Mouse (Mus musculus): ENCODE measurements around the gene Ppp1r21. TPM values are rescaled to one million over a fixed set of nuclear protein-coding genes. Genes with fewer than 3 reads are reported as not detected.

Gene Ppp1r21
- polyA plus RNA-seq (2015; fragmentation: Nextera tagmentation; extraction: Ambion mirVana), result 23.1 and 24.7 TPM in 2 replicates

DNA sequence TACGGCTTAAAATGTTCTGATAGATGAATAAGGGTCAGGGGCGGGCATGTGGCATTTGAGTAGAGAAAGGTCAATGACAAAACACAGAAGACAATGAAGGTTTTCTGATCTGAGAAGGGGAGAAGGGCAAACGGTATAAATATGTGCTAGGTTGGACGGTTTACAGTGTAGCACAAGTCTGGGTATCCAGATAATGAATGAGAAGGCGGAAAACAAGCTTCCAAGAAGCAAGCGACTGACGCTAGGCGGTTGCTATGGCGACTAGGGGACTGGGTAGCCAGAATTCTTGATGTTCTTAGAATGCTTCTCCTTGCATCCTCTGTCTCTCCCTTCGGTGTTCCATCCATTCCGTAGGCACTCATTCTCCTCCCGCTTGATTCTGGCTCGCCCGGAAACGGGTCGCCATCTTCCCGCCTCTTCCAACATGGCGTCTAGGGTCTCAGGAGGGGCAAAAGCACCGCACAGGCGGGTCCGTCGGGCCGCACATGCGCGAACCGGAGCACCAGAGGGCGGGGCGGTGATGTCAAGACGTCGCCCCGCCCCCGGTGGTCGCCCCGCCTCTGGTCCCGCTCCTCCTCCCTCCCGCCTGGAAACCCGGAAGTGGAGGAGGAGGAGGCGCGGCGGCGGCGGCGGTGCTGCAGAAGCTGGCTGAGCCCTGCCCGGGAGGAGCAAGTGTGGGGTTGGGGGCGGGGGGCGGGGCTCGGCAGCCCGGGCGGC is at the start of gene Ppp1r21:
Gene Ppp1r21 (plus strand): TSS at position 600 of the 717 bp plus-strand sequence.
- Histone ChIP-seq H3K9me3 (ENCODE audit: control insufficient read depth, low read length) (no peaks in the 10 kb centered on the region), H3K27ac (ENCODE audit: low read length) (peak within 1 kb of the TSS; percentile 65), H3K36me3 (ENCODE audit: control insufficient read depth, insufficient read depth, low read length) (no peaks in the 10 kb centered on the region), H3K4me3 (ENCODE audit: low read length) (peak within 1 kb of the TSS; percentile 83), H3K4me1 (replicated peaks; ENCODE audit: control insufficient read depth, insufficient read depth, low read length) (peaks cover 9% of the 10 kb centered on the region; the same call in 1 of the 2 replicates), H3K9ac (ENCODE audit: low read length) (peak within 1 kb of the TSS; percentile 85), H3K4me2 (ENCODE audit: low read depth, low read length) (peak within 1 kb of the TSS; percentile 71), H3K27me3 (ENCODE audit: control insufficient read depth, insufficient read depth, low read depth, low read length) (no peaks in the 10 kb centered on the region; the same call in 1 of the 2 replicates)
- peak; percentile 99 for ATAC-seq (ENCODE audit: low read depth)
- WGBS, result 6% methylated on average over 35 of the region's 49 CpGs

DNA sequence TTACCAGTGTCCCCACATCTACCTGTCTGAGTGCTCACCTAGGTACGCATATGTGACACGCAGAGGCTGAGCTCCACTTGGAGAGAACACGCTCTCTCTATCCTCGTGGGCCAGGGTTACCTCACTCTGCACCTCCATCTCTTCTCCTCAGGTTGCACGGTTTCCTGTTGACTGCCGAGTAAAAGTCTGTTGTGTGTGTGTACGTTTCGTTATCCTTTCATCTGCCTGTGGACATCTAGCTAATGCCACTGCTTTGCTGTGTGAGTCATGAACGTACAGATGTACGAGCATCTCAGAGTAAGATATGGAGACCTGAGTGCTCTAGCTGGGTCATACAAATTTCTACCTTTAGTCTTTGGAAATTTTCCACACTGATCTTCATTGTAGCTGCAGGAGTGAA is 49.5 kb upstream of the Ppp1r21 start:
- Histone ChIP-seq H3K9me3 (ENCODE audit: control insufficient read depth, low read length) (no peaks in the 10 kb centered on the region), H3K9ac (ENCODE audit: low read length) (no peak overlapping the region), H3K36me3 (ENCODE audit: control insufficient read depth, insufficient read depth, low read length) (peaks cover 7% of the 10 kb centered on the region; the same call in 1 of the 2 replicates), H3K27me3 (ENCODE audit: control insufficient read depth, insufficient read depth, low read depth, low read length) (no peaks in the 10 kb centered on the region), H3K4me1 (replicated peaks; ENCODE audit: control insufficient read depth, insufficient read depth, low read length) (no peaks in the 10 kb centered on the region), H3K27ac (ENCODE audit: low read length) (no peak overlapping the region), H3K4me2 (ENCODE audit: low read depth, low read length) (no peak overlapping the region), H3K4me3 (ENCODE audit: low read length) (no peak overlapping the region)
- 76% methylated on average over 10 of the region's 10 CpGs for WGBS
- no peak for ATAC-seq (ENCODE audit: low read depth)

DNA sequence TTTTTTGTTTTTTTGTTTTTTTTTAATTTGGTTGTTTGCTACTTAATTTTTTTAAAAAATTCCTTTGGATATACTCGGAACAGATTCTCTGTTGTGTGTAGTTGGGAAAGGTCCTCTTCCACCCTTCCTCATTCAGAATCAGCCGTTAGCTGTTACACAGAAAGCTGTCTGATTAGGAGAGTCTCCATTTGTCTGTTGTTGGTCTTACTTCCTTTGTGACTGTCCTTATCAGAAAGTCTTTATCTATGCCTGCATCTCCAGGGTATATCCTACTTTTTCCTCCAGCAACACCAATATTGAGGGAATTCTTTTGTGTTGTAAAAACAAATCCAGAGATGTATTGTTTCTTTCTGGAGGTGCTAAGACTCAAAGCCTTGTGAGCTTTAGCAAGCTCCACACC is 48.9 kb upstream of the Ppp1r21 start:
- no peak overlapping the region for H3K4me3 ChIP-seq (ENCODE audit: low read length)
- ATAC-seq (ENCODE audit: low read depth), result no peak

DNA sequence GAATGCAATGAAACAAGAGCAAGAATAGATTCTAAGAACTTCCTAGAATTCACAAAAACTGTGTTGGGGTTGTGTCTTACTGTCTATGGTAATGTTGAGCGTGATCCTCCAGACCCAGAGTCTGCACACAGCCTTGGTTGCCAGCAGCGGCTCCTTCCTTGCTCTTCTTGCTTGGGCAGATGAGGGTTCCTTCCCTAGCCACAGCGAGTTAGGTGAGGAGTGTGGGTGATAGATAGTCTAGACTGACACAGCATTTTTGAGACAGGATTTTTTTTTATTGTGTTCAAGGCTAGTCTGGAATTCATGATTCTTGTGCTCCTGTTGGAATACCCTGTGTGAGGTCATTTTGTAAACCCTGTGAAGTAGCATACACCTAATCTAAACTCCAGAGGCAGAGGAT is 48.3 kb upstream of the Ppp1r21 start:
- Histone ChIP-seq H3K4me1 (replicated peaks; ENCODE audit: control insufficient read depth, insufficient read depth, low read length) (no peaks in the 10 kb centered on the region), H3K27me3 (ENCODE audit: control insufficient read depth, insufficient read depth, low read depth, low read length) (no peaks in the 10 kb centered on the region), H3K36me3 (ENCODE audit: control insufficient read depth, insufficient read depth, low read length) (peaks cover 9% of the 10 kb centered on the region; the same call in 1 of the 2 replicates), H3K9me3 (ENCODE audit: control insufficient read depth, low read length) (no peaks in the 10 kb centered on the region), H3K4me2 (ENCODE audit: low read depth, low read length) (no peak overlapping the region), H3K4me3 (ENCODE audit: low read length) (no peak overlapping the region), H3K9ac (ENCODE audit: low read length) (no peak overlapping the region), H3K27ac (ENCODE audit: low read length) (no peak overlapping the region)
- WGBS, result 84% methylated on average over 3 of the region's 3 CpGs
- ATAC-seq (ENCODE audit: low read depth), result no peak

More for the DNA sequence above, 48.9 kb upstream of the Ppp1r21 start:
- Histone ChIP-seq H3K36me3 (ENCODE audit: control insufficient read depth, insufficient read depth, low read length) (peaks cover 7% of the 10 kb centered on the region; the same call in 1 of the 2 replicates), H3K27me3 (ENCODE audit: control insufficient read depth, insufficient read depth, low read depth, low read length) (no peaks in the 10 kb centered on the region), H3K27ac (ENCODE audit: low read length) (no peak overlapping the region), H3K4me2 (ENCODE audit: low read depth, low read length) (no peak overlapping the region), H3K4me1 (replicated peaks; ENCODE audit: control insufficient read depth, insufficient read depth, low read length) (no peaks in the 10 kb centered on the region), H3K9ac (ENCODE audit: low read length) (no peak overlapping the region), H3K9me3 (ENCODE audit: control insufficient read depth, low read length) (no peaks in the 10 kb centered on the region)
- 82% methylated on average over 2 of the region's 2 CpGs for WGBS

DNA sequence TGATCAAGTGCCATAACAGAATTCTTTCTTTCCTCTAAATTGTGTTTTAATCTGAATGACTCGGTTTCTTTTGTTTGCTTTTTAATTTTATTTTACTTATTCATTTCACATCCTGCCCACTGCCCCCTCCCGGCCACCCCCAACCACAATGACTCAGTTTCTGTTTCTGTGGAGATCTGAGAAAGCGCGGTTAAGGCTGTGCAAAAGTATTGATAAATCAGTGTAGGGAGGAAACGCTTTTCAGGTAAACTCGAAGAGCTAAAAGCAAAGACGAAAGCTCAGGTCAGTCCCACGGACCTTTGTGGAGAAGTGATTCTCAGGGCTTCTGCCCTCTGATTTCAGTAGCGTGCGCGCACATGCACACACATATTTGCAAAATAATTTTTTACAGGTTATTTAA is 45.4 kb upstream of the Ppp1r21 start:
- Histone ChIP-seq H3K9me3 (ENCODE audit: control insufficient read depth, low read length) (no peaks in the 10 kb centered on the region), H3K27me3 (ENCODE audit: control insufficient read depth, insufficient read depth, low read depth, low read length) (no peaks in the 10 kb centered on the region), H3K4me1 (replicated peaks; ENCODE audit: control insufficient read depth, insufficient read depth, low read length) (no peaks in the 10 kb centered on the region), H3K4me3 (ENCODE audit: low read length) (no peak overlapping the region), H3K27ac (ENCODE audit: low read length) (no peak overlapping the region), H3K9ac (ENCODE audit: low read length) (no peak overlapping the region), H3K4me2 (ENCODE audit: low read depth, low read length) (no peak overlapping the region), H3K36me3 (ENCODE audit: control insufficient read depth, insufficient read depth, low read length) (peaks cover 9% of the 10 kb centered on the region; the same call in 1 of the 2 replicates)
- 87% methylated on average over 11 of the region's 11 CpGs for WGBS
- no peak for ATAC-seq (ENCODE audit: low read depth)

DNA sequence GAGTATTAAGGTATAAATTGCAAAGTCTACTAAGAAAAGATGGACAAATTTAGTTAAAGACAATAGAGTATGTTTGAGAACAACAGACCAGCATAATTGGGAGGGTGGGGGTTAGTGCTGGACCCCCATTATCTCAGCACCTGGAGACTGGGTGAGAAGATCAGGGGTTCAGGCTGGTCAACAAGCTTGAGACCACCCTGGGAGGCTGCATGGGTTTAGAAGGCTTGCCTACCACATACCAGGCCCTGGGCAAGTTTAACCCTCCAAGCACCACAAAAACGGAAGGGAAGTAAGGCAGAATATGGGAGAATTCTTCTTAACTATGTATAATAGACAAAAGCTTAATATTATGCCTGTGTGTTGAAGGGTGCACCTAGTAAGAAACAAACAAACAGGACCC is 45.0 kb upstream of the Ppp1r21 start:
- H3K27ac ChIP-seq (ENCODE audit: low read length), result no peak overlapping the region
- H3K9ac ChIP-seq (ENCODE audit: low read length), result no peak overlapping the region
- no peaks in the 10 kb centered on the region for H3K4me1 ChIP-seq (replicated peaks; ENCODE audit: control insufficient read depth, insufficient read depth, low read length)
- H3K27me3 ChIP-seq (ENCODE audit: control insufficient read depth, insufficient read depth, low read depth, low read length), result no peaks in the 10 kb centered on the region
- peaks cover 9% of the 10 kb centered on the region; the same call in 1 of the 2 replicates for H3K36me3 ChIP-seq (ENCODE audit: control insufficient read depth, insufficient read depth, low read length)
- 92% methylated on average over 1 of the region's 1 CpGs for WGBS
- H3K4me3 ChIP-seq (ENCODE audit: low read length), result no peak overlapping the region
- H3K4me2 ChIP-seq (ENCODE audit: low read depth, low read length), result no peak overlapping the region
- ATAC-seq (ENCODE audit: low read depth), result no peak
- no peaks in the 10 kb centered on the region for H3K9me3 ChIP-seq (ENCODE audit: control insufficient read depth, low read length)

DNA sequence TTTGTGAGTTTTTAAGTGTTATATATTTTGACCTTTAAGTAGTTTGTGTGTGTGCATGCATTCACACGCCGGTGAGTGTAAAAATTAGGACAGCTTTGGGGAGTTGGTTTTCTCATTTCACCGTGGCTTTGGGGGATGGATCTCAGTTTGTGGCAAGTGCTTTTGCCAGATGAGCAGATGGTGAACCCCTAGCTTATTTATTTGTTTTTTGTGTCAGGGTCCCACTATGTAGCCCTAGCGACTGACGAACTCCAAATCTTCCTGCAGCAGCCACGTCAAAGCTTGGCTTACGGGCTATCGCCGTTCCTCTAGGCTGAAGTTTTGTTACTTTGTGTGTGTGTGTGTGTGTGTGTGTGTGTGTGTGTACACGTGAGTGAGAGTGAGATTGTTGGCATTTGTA is 39.4 kb upstream of the Ppp1r21 start:
- Histone ChIP-seq H3K36me3 (ENCODE audit: control insufficient read depth, insufficient read depth, low read length) (peaks cover 14% of the 10 kb centered on the region), H3K9me3 (ENCODE audit: control insufficient read depth, low read length) (no peaks in the 10 kb centered on the region), H3K27ac (ENCODE audit: low read length) (no peak overlapping the region), H3K27me3 (ENCODE audit: control insufficient read depth, insufficient read depth, low read depth, low read length) (no peaks in the 10 kb centered on the region), H3K4me2 (ENCODE audit: low read depth, low read length) (no peak overlapping the region), H3K4me3 (ENCODE audit: low read length) (no peak overlapping the region), H3K9ac (ENCODE audit: low read length) (no peak overlapping the region), H3K4me1 (replicated peaks; ENCODE audit: control insufficient read depth, insufficient read depth, low read length) (peaks cover 3% of the 10 kb centered on the region; the same call in 1 of the 2 replicates)
- ATAC-seq (ENCODE audit: low read depth), result no peak
- whole genome bisulfite sequencing, result 86% methylated on average over 10 of the region's 10 CpGs

DNA sequence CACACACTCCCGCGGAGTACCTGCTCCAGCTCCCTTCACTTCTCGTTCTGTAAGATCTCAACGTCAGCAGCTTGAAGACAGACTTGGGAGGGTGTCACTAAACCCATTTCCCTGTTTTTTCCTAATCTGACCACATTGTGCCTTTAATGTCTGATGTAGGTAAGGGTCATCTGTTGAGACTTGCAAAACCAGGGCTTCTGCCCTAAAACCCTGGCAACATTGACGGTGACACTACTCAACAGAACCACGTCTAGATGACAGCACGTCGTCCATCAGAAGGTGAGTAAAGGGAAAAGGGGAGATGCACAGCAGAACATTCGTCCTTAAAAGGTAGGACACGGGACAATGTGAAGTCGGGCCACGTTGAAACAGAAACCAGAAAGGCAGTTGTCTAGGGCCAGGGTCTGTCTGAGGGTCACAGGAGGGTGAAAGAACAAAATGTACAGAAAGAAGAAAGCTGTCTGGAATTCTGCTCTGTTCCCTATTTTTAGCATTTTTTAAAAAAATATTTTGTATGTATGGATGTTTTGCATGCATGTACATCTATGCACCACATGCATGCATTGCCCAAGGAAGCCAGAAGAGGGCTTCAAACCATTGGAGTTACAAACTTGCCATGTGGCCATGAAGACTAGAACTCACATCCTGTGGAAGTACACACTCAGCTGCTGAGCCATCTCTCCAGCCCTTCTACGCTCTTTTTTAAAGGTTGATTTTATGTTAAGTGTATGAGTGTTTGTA is 38.4 kb upstream of the Ppp1r21 start:
- Histone ChIP-seq H3K27ac (ENCODE audit: low read length) (no peak overlapping the region), H3K9ac (ENCODE audit: low read length) (no peak overlapping the region), H3K36me3 (ENCODE audit: control insufficient read depth, insufficient read depth, low read length) (peaks cover 10% of the 10 kb centered on the region), H3K27me3 (ENCODE audit: control insufficient read depth, insufficient read depth, low read depth, low read length) (no peaks in the 10 kb centered on the region), H3K9me3 (ENCODE audit: control insufficient read depth, low read length) (no peaks in the 10 kb centered on the region), H3K4me1 (replicated peaks; ENCODE audit: control insufficient read depth, insufficient read depth, low read length) (peaks cover 3% of the 10 kb centered on the region; the same call in 1 of the 2 replicates), H3K4me3 (ENCODE audit: low read length) (no peak overlapping the region), H3K4me2 (ENCODE audit: low read depth, low read length) (no peak overlapping the region)
- 90% methylated on average over 13 of the region's 13 CpGs for WGBS
- ATAC-seq (ENCODE audit: low read depth), result no peak

DNA sequence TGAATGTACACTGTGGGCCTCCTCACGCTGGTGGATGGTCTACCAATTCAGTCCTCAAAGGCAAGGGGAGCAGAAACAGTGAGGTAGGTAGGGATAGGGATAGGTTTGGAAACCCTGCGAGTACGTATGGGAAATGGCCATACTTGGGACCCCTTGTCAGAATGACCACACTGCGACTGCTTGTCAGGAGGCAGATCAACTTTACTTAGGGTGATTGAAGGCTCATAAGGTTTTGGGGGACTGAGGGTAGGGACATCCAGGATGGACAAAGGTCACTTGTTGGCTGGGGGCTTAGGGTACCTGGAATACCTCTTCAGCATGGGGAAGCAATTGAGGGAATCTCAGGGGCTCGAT is 37.8 kb upstream of the Ppp1r21 start:
- no peak for ATAC-seq (ENCODE audit: low read depth)
- 91% methylated on average over 5 of the region's 5 CpGs for WGBS

More for the DNA sequence above, 37.8 kb upstream of the Ppp1r21 start:
- Histone ChIP-seq H3K4me3 (ENCODE audit: low read length) (no peak overlapping the region), H3K4me2 (ENCODE audit: low read depth, low read length) (no peak overlapping the region), H3K27ac (ENCODE audit: low read length) (no peak overlapping the region), H3K9me3 (ENCODE audit: control insufficient read depth, low read length) (no peaks in the 10 kb centered on the region), H3K36me3 (ENCODE audit: control insufficient read depth, insufficient read depth, low read length) (peaks cover 7% of the 10 kb centered on the region), H3K4me1 (replicated peaks; ENCODE audit: control insufficient read depth, insufficient read depth, low read length) (peaks cover 3% of the 10 kb centered on the region; the same call in 1 of the 2 replicates), H3K9ac (ENCODE audit: low read length) (no peak overlapping the region), H3K27me3 (ENCODE audit: control insufficient read depth, insufficient read depth, low read depth, low read length) (no peaks in the 10 kb centered on the region)

Data from lung, embryonic 16.5 days (tissue).